Mouse (Mus musculus) forebrain, embryonic 12.5 days (tissue): Measurements from ENCODE around the gene Irf1. TPM values are rescaled to one million over a fixed set of nuclear protein-coding genes. Genes with fewer than 3 reads are reported as not detected.

ENCODE experiments used
- ATAC-seq: fragments of 200-750 bp; cut with Nextera tagmentation; 2 replicates; pipeline ENCODE4 v1.8.0; 2017; ENCODE audit warnings: moderate TSS enrichment; ENCODE audit not compliant: low FRiP score
- H3K27ac ChIP-seq: fragments of 300-500 bp; sonication (generic); 2 replicates; pipeline ENCODE4 v1.5.1; 2016; ENCODE audit warnings: mild to moderate bottlenecking
- H3K27me3 ChIP-seq: fragments of 300-500 bp; sonication (generic); 2 replicates; pipeline ENCODE4 v1.6.1; 2016; ENCODE audit warnings: mild to moderate bottlenecking
- H3K36me3 ChIP-seq: fragments of 300-500 bp; sonication (generic); replicated peaks from 2 replicates; pipeline ENCODE4 v1.6.1; 2016; ENCODE audit warnings: mild to moderate bottlenecking
- H3K4me1 ChIP-seq: fragments of 300-500 bp; sonication (generic); 2 replicates; pipeline ENCODE4 v1.6.1; 2016
- H3K4me2 ChIP-seq: fragments of 300-500 bp; sonication (generic); 2 replicates; pipeline ENCODE4 v1.6.1; 2016; ENCODE audit warnings: mild to moderate bottlenecking, moderate library complexity
- H3K4me3 ChIP-seq: fragments of 300-500 bp; sonication (generic); replicated peaks from 2 replicates; pipeline ENCODE4 v1.5.1; 2016; ENCODE audit warnings: mild to moderate bottlenecking
- H3K9ac ChIP-seq: fragments of 300-500 bp; sonication (generic); 2 replicates; pipeline ENCODE4 v1.6.1; 2016; ENCODE audit warnings: mild to moderate bottlenecking
- H3K9me3 ChIP-seq: fragments of 300-500 bp; sonication (generic); 2 replicates; pipeline ENCODE4 v1.6.1; 2016
- WGBS: fragments of 180-500 bp; shearing (Covaris S2); methylation state at CpG from one replicate; pipeline ENCODE4 v1.1.7; 2016; 5-methylcytosine and 5-hydroxymethylcytosine counted together
- polyA plus RNA-seq: library from polyadenylated mRNA; unstranded; fragments of >200 nt; fragmentation: Nextera tagmentation; extraction: Ambion mirVana; gene quantifications from 2 replicates; pipeline ENCODE4 v1.2.1, GENCODE M21; 2016

Irf1 gene
- polyA plus RNA-seq, 1 experiment from 2014 or later, result 3.9 TPM

DNA sequence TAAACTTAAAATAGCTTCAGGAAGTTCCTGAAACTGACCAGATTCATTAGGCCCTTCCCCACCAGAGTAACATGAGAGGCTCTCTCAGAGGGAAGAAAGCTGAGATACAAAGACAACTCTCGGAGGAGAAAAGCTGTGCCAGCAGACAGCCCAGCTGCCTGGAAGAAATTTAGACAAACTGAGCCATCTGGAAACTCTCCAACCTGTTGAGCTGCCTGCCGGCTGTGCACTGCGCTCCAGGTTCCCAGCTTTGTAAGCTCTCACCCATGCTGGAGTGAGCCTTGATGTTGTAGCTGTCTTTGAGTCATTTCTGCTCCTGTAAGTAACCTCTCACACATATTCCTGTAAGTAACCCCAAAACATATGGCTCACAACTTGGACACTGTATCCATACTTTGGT lies 23.2 kb downstream of the Irf1 start:
- Histone ChIP-seq H3K4me3 (no peak overlapping the region), H3K27me3 (no peaks in the 10 kb centered on the region), H3K36me3 (no peaks in the 10 kb centered on the region), H3K9ac (no peak overlapping the region), H3K4me2 (no peak overlapping the region), H3K4me1 (0 out of 2 replicates have a peak, but pooled peaks cover 5% of the 10 kb centered on the region), H3K9me3 (no peaks in the 10 kb centered on the region), H3K27ac (no peak overlapping the region)
- no peak for ATAC-seq
- WGBS, result 74% methylated on average over 3 of the region's 3 CpGs

- Histone ChIP-seq H3K4me3 (no peak overlapping the region), H3K4me1 (0 out of 2 replicates have a peak, but pooled peaks cover 5% of the 10 kb centered on the region), H3K27ac (no peak overlapping the region), H3K9me3 (no peaks in the 10 kb centered on the region), H3K9ac (no peak overlapping the region), H3K27me3 (no peaks in the 10 kb centered on the region), H3K4me2 (no peak overlapping the region), H3K36me3 (no peaks in the 10 kb centered on the region)
- no peak for ATAC-seq
- 84% methylated on average over 3 of the region's 3 CpGs for WGBS
Observed at GRCm38 (mm10) chr11:53794015-53794414, 24.2 kb downstream of the Irf1 start.

DNA sequence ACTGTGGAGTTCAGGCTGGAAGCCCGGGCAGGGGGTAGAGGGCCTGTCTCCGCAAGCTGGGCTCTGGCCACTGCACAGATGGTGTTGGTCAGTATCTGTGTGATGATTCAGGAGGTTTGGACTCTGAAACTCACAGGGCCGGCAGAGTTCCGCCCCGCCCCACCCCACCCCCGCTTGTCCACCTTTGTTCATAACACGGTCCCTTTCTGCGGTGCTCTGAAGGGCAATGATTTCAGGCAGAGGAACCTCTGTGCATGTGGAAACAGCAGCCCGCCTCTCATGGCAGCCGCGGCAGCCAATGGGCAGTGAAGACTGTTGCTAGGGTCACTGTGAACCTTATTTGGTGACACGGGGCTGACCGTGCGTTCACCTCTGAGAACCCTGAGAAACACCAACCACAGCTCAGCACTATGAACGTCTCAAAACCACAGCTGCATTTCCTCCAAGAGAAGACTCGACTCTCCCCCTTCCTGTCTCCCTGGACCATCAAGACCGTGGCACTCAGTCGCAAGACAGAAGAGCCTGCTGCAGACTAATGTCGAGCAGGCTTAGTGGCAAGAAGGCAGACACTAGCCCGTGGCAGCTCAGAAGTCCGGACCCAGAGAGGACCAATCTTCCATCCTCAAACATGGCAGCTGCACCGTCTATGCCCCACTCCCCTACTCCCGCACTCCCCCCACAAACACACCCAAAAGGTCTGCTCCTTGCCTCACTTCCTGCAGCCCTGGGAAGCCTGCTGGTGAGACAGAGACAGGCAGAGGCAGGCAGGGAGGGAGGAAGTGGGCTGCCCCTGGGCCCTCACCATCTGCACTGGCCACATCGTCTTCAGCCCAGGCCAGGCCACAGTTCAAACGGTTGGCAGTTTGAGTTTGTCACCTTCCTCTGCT lies 25.1 kb downstream of the Irf1 start:
- no peak overlapping the region for H3K9ac ChIP-seq
- H3K27me3 ChIP-seq, result no peaks in the 10 kb centered on the region
- no peak overlapping the region for H3K4me3 ChIP-seq
- H3K27ac ChIP-seq, result no peak overlapping the region
- no peak overlapping the region for H3K4me2 ChIP-seq
- no peaks in the 10 kb centered on the region for H3K36me3 ChIP-seq
- ATAC-seq, result no peak
- 82% methylated on average over 25 of the region's 25 CpGs for WGBS
- no peaks in the 10 kb centered on the region for H3K9me3 ChIP-seq
- H3K4me1 ChIP-seq, result 0 out of 2 replicates have a peak, but pooled peaks cover 5% of the 10 kb centered on the region

DNA sequence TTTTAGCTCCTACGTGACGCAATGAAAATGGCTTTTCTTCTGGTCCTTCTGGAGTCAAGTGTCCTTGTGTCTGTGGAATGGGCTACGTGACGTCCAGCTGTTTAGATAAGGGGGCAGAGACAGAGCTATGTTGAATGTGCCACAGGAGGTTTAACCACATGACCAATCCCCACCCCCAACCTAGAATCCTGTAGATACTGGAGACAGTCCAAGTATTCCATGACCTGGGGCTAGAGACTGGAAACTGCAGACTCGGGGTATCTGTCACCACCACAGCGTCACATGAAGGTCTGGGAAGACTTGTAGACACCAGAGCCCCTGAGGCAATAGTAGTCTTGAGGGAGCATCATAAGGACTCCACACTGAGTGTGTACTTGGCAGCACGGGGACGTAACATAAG lies 26.0 kb downstream of the Irf1 start:
- Histone ChIP-seq H3K4me1 (0 out of 2 replicates have a peak, but pooled peaks cover 5% of the 10 kb centered on the region), H3K9ac (no peak overlapping the region), H3K9me3 (no peaks in the 10 kb centered on the region), H3K27me3 (no peaks in the 10 kb centered on the region), H3K36me3 (no peaks in the 10 kb centered on the region), H3K27ac (no peak overlapping the region), H3K4me3 (no peak overlapping the region), H3K4me2 (no peak overlapping the region)
- 83% methylated on average over 8 of the region's 8 CpGs for WGBS
- ATAC-seq, result no peak

- no peak overlapping the region for H3K9ac ChIP-seq
Observed at GRCm38 (mm10) chr11:53796409-53797151, 26.8 kb downstream of the Irf1 start.

DNA sequence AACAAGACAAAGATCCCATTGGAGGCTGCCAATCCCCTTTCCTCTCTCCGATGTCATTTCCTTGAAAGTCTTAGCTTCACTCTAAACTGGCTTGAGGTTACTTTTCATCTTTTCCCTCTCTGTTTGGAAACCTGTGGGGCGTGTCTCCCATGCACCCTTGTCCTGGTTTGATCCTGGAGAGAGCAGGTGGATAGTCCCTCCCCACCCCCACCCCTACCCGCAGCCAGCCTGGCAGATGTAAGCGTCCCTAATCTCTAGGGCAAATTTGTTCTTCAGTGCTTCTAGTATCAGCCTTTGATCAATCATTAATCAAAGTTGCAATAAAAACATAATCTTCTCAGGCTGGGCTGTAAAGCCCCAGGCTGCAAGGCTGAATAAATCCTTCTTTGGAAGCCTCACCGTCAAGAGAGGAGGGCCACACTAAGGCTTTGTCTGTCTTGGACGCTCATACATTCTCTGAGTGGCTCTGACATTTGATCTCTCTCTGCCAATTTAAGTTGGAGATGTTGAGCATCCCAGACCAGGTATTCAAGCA lies 27.6 kb downstream of the Irf1 start:
- no peak overlapping the region for H3K4me2 ChIP-seq
- no peak overlapping the region for H3K9ac ChIP-seq
- no peak overlapping the region for H3K4me3 ChIP-seq
- WGBS, result 59% methylated on average over 6 of the region's 6 CpGs
- H3K27me3 ChIP-seq, result no peaks in the 10 kb centered on the region
- no peaks in the 10 kb centered on the region for H3K36me3 ChIP-seq
- no peak overlapping the region for H3K27ac ChIP-seq
- H3K4me1 ChIP-seq, result 0 out of 2 replicates have a peak, but pooled peaks cover 5% of the 10 kb centered on the region
- ATAC-seq, result no peak
- no peaks in the 10 kb centered on the region for H3K9me3 ChIP-seq

More at GRCm38 (mm10) chr11:53796409-53797151, 26.8 kb downstream of the Irf1 start:
- H3K4me3 ChIP-seq, result no peak overlapping the region
- 0 out of 2 replicates have a peak, but pooled peaks cover 5% of the 10 kb centered on the region for H3K4me1 ChIP-seq
- no peak overlapping the region for H3K4me2 ChIP-seq
- no peaks in the 10 kb centered on the region for H3K9me3 ChIP-seq
- WGBS, result 72% methylated on average over 12 of the region's 12 CpGs
- no peak overlapping the region for H3K27ac ChIP-seq
- ATAC-seq, result no peak
- no peaks in the 10 kb centered on the region for H3K27me3 ChIP-seq
- H3K36me3 ChIP-seq, result no peaks in the 10 kb centered on the region

GRCm38 (mm10) chr11:53798041-53798711 lies 28.4 kb downstream of the Irf1 start:
- H3K4me1 ChIP-seq, result 0 out of 2 replicates have a peak, but pooled peaks cover 5% of the 10 kb centered on the region
- no peak overlapping the region for H3K9ac ChIP-seq
- H3K4me3 ChIP-seq, result no peak overlapping the region
- H3K9me3 ChIP-seq, result no peaks in the 10 kb centered on the region
- no peaks in the 10 kb centered on the region for H3K27me3 ChIP-seq
- no peaks in the 10 kb centered on the region for H3K36me3 ChIP-seq
- no peak overlapping the region for H3K27ac ChIP-seq
- no peak overlapping the region for H3K4me2 ChIP-seq
- 88% methylated on average over 10 of the region's 10 CpGs for WGBS
- no peak for ATAC-seq

DNA sequence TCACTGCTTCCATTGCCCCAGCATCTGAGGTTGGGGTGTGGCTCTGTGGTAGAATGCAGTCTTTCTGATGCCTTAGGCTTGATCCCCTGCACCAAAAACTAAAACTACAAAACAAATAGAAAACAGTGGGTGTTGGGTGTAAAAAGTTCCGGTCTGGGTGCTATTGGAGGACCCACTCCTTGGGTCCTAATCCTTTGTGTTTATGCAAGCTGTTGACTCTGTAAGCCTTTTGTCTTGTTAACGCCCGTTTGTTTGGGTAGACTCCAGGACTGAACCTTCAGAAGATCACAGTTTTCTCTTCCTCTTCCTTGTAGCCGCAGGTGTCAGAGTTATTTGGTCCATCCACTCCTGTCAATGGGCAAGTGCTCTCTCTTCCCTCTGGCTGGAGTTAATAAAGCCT lies 30.2 kb downstream of the Irf1 start:
- Histone ChIP-seq H3K4me3 (no peak overlapping the region), H3K36me3 (no peaks in the 10 kb centered on the region), H3K27ac (no peak overlapping the region), H3K9me3 (no peaks in the 10 kb centered on the region), H3K9ac (no peak overlapping the region), H3K27me3 (no peaks in the 10 kb centered on the region), H3K4me2 (no peak overlapping the region), H3K4me1 (0 out of 2 replicates have a peak, but pooled peaks cover 5% of the 10 kb centered on the region)
- WGBS, result 64% methylated on average over 4 of the region's 4 CpGs
- no peak for ATAC-seq

DNA sequence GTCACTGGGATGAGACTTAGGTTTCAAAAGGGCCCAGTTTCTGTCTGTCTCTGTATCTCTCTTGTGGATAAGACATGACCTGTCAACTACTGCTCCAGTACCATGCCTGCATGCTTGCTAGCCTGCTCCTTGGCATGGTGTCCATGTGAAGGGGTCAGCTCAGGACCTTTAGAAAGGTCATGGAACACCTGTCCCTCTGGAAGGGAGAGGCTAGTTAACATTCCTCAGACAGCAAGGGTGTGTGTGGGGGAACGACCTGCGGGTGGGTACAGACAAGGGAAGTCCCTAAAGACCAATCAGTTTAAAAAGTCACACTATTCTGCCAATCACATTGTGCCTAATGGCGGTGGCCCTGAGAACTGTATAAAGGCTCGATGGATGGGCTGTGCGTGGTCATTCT lies 31.2 kb downstream of the Irf1 start:
- Histone ChIP-seq H3K9ac (no peak overlapping the region), H3K36me3 (no peaks in the 10 kb centered on the region), H3K4me1 (0 out of 2 replicates have a peak, but pooled peaks cover 3% of the 10 kb centered on the region), H3K9me3 (no peaks in the 10 kb centered on the region), H3K27ac (no peak overlapping the region), H3K4me3 (no peak overlapping the region), H3K4me2 (no peak overlapping the region), H3K27me3 (no peaks in the 10 kb centered on the region)
- 90% methylated on average over 5 of the region's 5 CpGs for WGBS
- no peak for ATAC-seq

GRCm38 (mm10) chr11:53803093-53803492 lies 33.3 kb downstream of the Irf1 start:
- H3K9ac ChIP-seq, result no peak overlapping the region
- no peak overlapping the region for H3K27ac ChIP-seq
- no peak overlapping the region for H3K4me3 ChIP-seq
- H3K9me3 ChIP-seq, result no peaks in the 10 kb centered on the region
- no peak overlapping the region for H3K4me2 ChIP-seq
- 90% methylated on average over 12 of the region's 12 CpGs for WGBS
- H3K36me3 ChIP-seq, result no peaks in the 10 kb centered on the region
- no peaks in the 10 kb centered on the region for H3K27me3 ChIP-seq
- H3K4me1 ChIP-seq, result no peaks in the 10 kb centered on the region
- ATAC-seq, result no peak

- no peak overlapping the region for H3K4me3 ChIP-seq
- ATAC-seq, result no peak
- no peak overlapping the region for H3K27ac ChIP-seq
- no peak overlapping the region for H3K9ac ChIP-seq
- H3K27me3 ChIP-seq, result no peaks in the 10 kb centered on the region
- no peaks in the 10 kb centered on the region for H3K4me1 ChIP-seq
- H3K9me3 ChIP-seq, result no peaks in the 10 kb centered on the region
- 89% methylated on average over 6 of the region's 6 CpGs for WGBS
- H3K36me3 ChIP-seq, result no peaks in the 10 kb centered on the region
- H3K4me2 ChIP-seq, result no peak overlapping the region
Observed at GRCm38 (mm10) chr11:53803494-53803893, 33.7 kb downstream of the Irf1 start.
